Mouse (Mus musculus): ENCODE results near the gene Ppp2ca.

DNA sequence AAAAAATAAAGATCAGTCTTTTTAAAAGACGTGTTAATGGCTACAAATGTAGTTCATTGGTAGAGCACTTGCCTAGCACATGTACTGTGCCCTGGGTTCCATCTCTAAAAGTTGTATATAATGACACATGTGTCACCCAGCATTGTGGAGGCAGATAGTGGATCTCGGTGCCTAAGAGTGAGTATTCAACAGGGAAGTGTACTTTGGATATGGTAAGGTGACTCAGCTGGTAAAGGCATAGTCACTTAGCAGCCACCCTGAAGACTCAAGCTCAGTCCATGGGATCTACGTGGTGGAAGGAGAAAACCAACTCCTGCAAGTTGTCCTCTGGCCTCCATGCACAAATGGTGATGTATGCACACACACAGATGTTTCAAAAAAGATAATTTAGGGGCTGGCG lies 26.0 kb downstream of the Ppp2ca start:
- TF ChIP-seq CTCF (conservative IDR thresholded peaks at IDR 0.05; ENCODE audit: low read length): no peak
- TF ChIP-seq POU5F1 (IDR thresholded peaks at IDR 0.05; ENCODE audit: borderline replicate concordance, low read length): no peak
